Comparison of ENCODE assay signal across 8 mouse cellular contexts in the genomic region with DNA sequence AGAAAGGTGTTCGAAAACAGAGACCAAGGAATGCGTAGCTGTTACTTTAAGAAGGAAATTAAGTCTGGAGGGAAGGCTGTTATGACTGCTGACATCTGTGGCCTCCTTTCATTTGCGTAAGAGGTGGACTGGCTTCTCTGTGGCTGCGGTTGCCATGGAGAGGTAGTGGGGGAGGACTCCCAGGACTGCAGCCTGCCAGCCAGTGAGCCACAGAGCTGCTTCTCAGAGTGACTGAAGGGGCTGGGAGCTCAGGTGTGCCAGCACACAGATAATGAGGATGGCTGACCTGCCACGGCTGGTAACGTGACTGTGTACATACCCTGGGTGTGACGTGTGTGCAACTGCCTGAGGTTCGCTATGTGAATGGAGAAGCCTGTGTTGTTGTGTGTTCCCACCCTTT. TPM values are rescaled to one million over a fixed set of nuclear protein-coding genes. Genes with fewer than 3 reads are reported as not detected.
DNase-seq lines count a peak whose midpoint lies in the region; ATAC-seq lines count a peak whose summit lies in the region.

No protein-coding gene starts in this region.

- H3K27ac ChIP-seq in intestine, embryonic 14.5 days (ENCODE audit: low read depth) = no peak overlapping the region

- no peak overlapping the region for H3K9ac ChIP-seq in intestine, embryonic 14.5 days (ENCODE audit: low read length)

- intact Hi-C loops in gastrocnemius, postnatal 14 days (cut with DNase I; ENCODE audit: low total_unique reads) = no loop called here

- peak; percentile 91 for ATAC-seq in activated CD4-positive, CD25-positive, alpha-beta regulatory T cell, adult 4 months
- peak; percentile 53; the same call in 1 of the 2 replicates for ATAC-seq in intestine, embryonic 14.5 days (replicated peaks; ENCODE audit: low FRiP score, low TSS enrichment, low read depth)
- peak; percentile 90 for ATAC-seq in megakaryocyte, adult 5-6 weeks (ENCODE audit: poor library complexity, severe bottlenecking)

- 28% methylated on average over 8 of the region's 8 CpGs for WGBS in intestine, embryonic 14.5 days

- peaks cover 14% of the 10 kb centered on the region for H3K4me1 ChIP-seq in intestine, embryonic 14.5 days (replicated peaks; ENCODE audit: control insufficient read depth, insufficient read depth, low read length)

- DNase-seq in embryo, embryonic 10 days (ENCODE audit: low spot score) = peak; percentile 83
- peak; percentile 51 for DNase-seq in gastrocnemius, postnatal 14 days
- peak; percentile 63 for DNase-seq in intestine, embryonic 14.5 days (ENCODE audit: low spot score)
- DNase-seq in left cerebral cortex, adult 9 months (ENCODE audit: low spot score in 2 of 2) = peak; percentile 55 to 80
- peak; percentile 89 for DNase-seq in right cerebral cortex, adult 18-20 months
- DNase-seq in yolk sac, embryonic 10.5 days (ENCODE audit: low spot score) = peak; percentile 64

- H3K9me3 ChIP-seq in intestine, embryonic 14.5 days (ENCODE audit: control insufficient read depth, low read length) = 0 out of 2 replicates have a peak, but pooled peaks cover 2% of the 10 kb centered on the region

- no peaks in the 10 kb centered on the region for H3K36me3 ChIP-seq in intestine, embryonic 14.5 days (ENCODE audit: control insufficient read depth, insufficient read depth, low read length)

- no peak overlapping the region for H3K4me3 ChIP-seq in intestine, embryonic 14.5 days (ENCODE audit: low read depth, low read length)

- H3K27me3 ChIP-seq in intestine, embryonic 14.5 days (replicated peaks; ENCODE audit: control insufficient read depth, insufficient read depth, low read length) = no peaks in the 10 kb centered on the region

- peak overlapping the region; percentile 14; the same call in 1 of the 2 replicates for H3K4me2 ChIP-seq in intestine, embryonic 14.5 days (ENCODE audit: low read length)

RNA-seq across cellular contexts. Expression of a gene that starts 51.2 kb away (rescaled TPM):
- 10 to 100 TPM in 1 of 2 experiments, 1 to 10 TPM in 1; 9.0 to 16.6 TPM for polyA plus RNA-seq in activated CD4-positive, CD25-positive, alpha-beta regulatory T cell, adult 4 months (2017; shearing (Covaris generic))
- total RNA-seq in gastrocnemius, postnatal 14 days (2021) = 10 to 100 TPM; 12.1 to 16.2 TPM
- polyA plus RNA-seq in intestine, embryonic 14.5 days (2014; fragmentation: Nextera tagmentation; extraction: Ambion mirVana) = 9.6 and 10.0 TPM in 2 replicates
- 35.4 and 50.6 TPM in 2 replicates for total RNA-seq in megakaryocyte, adult 5-6 weeks (2015)
- 8.0 and 16.3 TPM in 2 replicates for total RNA-seq in megakaryocyte, adult 5-6 weeks (2017)
